Mouse (Mus musculus): ENCODE data around the gene Esrrg. TPM values are rescaled to one million over a fixed set of nuclear protein-coding genes. Genes with fewer than 3 reads are reported as not detected.
A peak's percentile ranks its signal among the peaks of the same experiment; 100 is the strongest.

Esrrg gene
- polyA plus RNA-seq, 1 experiment from 2014 or later: 51.4 TPM

DNA sequence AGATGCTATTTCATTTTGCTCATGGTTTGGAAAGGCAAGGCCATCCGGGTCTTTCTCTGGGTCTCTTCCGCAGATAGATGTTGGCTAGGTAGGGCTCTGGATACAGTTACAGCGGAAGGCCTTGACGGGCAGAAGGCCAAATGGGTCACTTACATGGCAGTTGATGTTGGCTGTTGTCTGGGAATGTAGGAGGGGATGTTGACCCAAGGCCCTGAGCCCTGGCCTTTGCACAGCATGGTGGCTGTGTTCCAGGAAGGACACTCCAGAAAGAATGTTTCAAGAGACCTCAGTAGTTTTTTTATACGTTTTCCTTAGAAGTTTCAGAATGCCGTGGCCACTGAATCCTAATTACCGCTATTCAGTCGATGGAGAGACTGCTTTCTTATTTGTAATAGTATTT, 22.9 kb downstream of the Esrrg start:
- no peak for ATAC-seq (ENCODE audit: low read depth)
- 82% methylated on average over 8 of the region's 8 CpGs for WGBS
- no peak overlapping the region for H3K4me2 ChIP-seq (ENCODE audit: low read depth, low read length)
- H3K4me1 ChIP-seq (ENCODE audit: control insufficient read depth, insufficient read depth, low read length): no peaks in the 10 kb centered on the region
- no peaks in the 10 kb centered on the region for H3K36me3 ChIP-seq (ENCODE audit: control insufficient read depth, insufficient read depth, low read length)
- no peak overlapping the region for H3K4me3 ChIP-seq (ENCODE audit: low read depth, low read length)
- no peaks in the 10 kb centered on the region for H3K27me3 ChIP-seq (ENCODE audit: control insufficient read depth, insufficient read depth, low read length)
- H3K9me3 ChIP-seq (ENCODE audit: control insufficient read depth, low read length): no peaks in the 10 kb centered on the region
- no peak overlapping the region for H3K27ac ChIP-seq (ENCODE audit: low read depth, low read length)
- no peak overlapping the region for H3K9ac ChIP-seq (replicated peaks; ENCODE audit: low read depth, low read length)

DNA sequence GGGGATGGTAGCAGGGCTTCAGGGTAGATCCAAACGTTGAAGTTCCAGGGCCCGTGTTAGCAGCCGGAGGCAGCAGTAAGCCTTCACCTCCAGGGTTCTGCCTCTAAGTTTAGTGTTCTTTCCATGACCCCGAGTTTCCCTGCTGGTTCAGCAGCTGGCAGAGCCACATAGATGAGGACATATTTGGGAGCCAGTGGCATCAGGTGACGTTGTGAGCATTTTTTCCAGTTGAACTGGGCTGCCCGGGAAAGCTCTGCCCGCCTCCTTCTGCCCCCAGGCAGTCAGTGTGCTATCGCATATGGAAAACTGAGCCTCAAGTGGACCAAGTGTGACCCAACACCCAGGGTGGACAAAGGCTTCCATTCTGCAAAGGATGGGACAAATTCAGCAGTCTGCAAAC, 36.7 kb downstream of the Esrrg start:
- H3K4me3 ChIP-seq (ENCODE audit: low read depth, low read length): no peak overlapping the region
- WGBS: 83% methylated on average over 8 of the region's 8 CpGs
- peaks cover 2% of the 10 kb centered on the region; the same call in 1 of the 2 replicates for H3K4me1 ChIP-seq (ENCODE audit: control insufficient read depth, insufficient read depth, low read length)
- no peak overlapping the region for H3K4me2 ChIP-seq (ENCODE audit: low read depth, low read length)
- H3K9ac ChIP-seq (replicated peaks; ENCODE audit: low read depth, low read length): no peak overlapping the region
- H3K27me3 ChIP-seq (ENCODE audit: control insufficient read depth, insufficient read depth, low read length): no peaks in the 10 kb centered on the region
- H3K9me3 ChIP-seq (ENCODE audit: control insufficient read depth, low read length): no peaks in the 10 kb centered on the region
- no peaks in the 10 kb centered on the region for H3K36me3 ChIP-seq (ENCODE audit: control insufficient read depth, insufficient read depth, low read length)
- no peak overlapping the region for H3K27ac ChIP-seq (ENCODE audit: low read depth, low read length)
- no peak for ATAC-seq (ENCODE audit: low read depth)

DNA sequence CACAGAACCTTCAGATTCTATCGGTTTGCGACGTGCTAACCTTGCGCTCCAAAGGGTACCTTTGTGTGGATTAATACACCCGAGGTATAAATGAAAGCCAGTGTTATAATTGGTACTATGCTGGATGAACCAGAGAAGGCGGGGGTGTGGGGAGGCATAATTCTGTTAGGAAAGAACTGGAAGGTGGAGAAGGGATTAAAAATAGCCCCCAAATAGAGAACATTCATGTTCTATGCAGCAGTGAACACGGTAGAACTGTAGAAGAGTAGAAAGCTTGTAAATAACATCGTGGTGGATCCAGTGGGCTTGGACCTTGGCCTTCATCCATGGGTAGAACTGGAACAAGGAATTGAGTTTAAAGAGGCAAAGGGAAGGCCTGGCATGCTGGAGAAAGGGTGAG, 40.0 kb downstream of the Esrrg start:
- ATAC-seq (ENCODE audit: low read depth): no peak
- H3K27ac ChIP-seq (ENCODE audit: low read depth, low read length): no peak overlapping the region
- H3K4me2 ChIP-seq (ENCODE audit: low read depth, low read length): no peak overlapping the region
- H3K9me3 ChIP-seq (ENCODE audit: control insufficient read depth, low read length): no peaks in the 10 kb centered on the region
- no peak overlapping the region for H3K9ac ChIP-seq (replicated peaks; ENCODE audit: low read depth, low read length)
- WGBS: 93% methylated on average over 8 of the region's 8 CpGs
- no peaks in the 10 kb centered on the region for H3K36me3 ChIP-seq (ENCODE audit: control insufficient read depth, insufficient read depth, low read length)
- no peak overlapping the region for H3K4me3 ChIP-seq (ENCODE audit: low read depth, low read length)
- peaks cover 10% of the 10 kb centered on the region; the same call in 1 of the 2 replicates for H3K4me1 ChIP-seq (ENCODE audit: control insufficient read depth, insufficient read depth, low read length)
- no peaks in the 10 kb centered on the region for H3K27me3 ChIP-seq (ENCODE audit: control insufficient read depth, insufficient read depth, low read length)

DNA sequence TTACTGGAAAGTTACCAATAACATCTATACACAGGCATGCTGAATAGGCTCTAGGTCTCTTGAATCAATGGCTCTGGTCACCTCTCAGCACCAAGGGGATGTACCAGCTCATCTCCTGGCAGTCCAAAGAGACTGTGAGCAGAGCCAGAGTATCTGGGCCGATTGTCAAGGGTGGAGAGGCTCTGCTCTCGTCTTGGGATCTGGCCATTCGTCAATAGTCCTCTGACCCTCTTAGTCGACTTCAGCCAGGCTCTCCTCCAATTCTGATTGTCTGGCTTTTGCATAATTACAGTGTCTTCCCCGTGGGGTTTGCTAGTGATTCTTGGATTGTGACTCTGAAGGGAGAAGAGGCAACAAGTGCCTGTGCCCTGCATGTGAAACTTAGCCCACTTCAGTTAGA, 41.3 kb downstream of the Esrrg start:
- no peak for ATAC-seq (ENCODE audit: low read depth)
- Histone ChIP-seq H3K4me1 (ENCODE audit: control insufficient read depth, insufficient read depth, low read length) (peaks cover 10% of the 10 kb centered on the region; the same call in 1 of the 2 replicates), H3K9ac (replicated peaks; ENCODE audit: low read depth, low read length) (no peak overlapping the region), H3K4me3 (ENCODE audit: low read depth, low read length) (no peak overlapping the region), H3K4me2 (ENCODE audit: low read depth, low read length) (0 out of 2 replicates have a peak overlapping the region, but pooled peaks have one; percentile 68), H3K9me3 (ENCODE audit: control insufficient read depth, low read length) (no peaks in the 10 kb centered on the region), H3K27me3 (ENCODE audit: control insufficient read depth, insufficient read depth, low read length) (no peaks in the 10 kb centered on the region), H3K36me3 (ENCODE audit: control insufficient read depth, insufficient read depth, low read length) (no peaks in the 10 kb centered on the region), H3K27ac (ENCODE audit: low read depth, low read length) (no peak overlapping the region)
- WGBS: 47% methylated on average over 5 of the region's 5 CpGs

DNA sequence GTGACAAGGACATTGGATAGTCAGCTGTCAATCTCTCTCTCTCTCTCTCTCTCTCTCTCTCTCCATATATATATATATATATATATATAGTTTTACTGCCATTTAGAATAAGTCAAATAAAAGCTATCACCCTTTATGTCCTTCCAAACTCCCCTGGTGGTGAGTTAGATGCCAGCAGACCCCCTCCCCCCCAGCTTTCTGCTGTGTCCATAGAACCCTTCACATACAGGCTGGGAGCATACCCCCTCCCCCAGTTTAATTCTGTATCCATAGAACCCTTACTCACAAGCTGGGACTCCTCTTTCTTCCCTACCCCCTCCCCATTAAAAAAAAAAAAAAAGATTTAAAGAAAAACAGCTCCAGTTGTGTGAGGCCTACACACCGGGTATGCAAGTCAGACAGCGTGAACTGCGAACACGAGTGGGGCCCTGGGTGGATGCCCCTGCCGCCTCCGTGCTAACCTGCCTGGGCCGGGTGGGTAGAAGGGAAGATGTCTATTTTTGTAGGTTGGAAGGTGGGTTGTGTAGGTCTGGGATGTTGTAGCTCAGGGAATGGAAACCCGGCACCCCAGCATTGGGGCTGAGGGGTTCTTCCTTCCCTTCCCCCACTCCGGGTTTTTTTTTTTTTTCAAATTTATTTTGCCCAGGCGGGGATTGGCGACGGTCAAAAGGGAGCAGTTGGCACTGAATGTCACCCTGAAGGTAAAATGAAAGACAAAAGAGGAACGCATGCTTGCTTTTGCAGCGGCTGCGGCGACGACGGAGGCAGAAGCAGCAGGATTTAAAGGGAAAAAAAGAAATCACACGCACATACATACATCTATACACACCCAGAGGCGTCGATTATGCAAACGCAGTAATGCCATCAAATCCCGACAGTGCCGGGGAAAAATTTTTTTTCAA, 42.4 kb downstream of the Esrrg start:
- H3K9ac ChIP-seq (replicated peaks; ENCODE audit: low read depth, low read length): peak overlapping the region; percentile 72
- H3K4me3 ChIP-seq (ENCODE audit: low read depth, low read length): peak overlapping the region; percentile 53
- WGBS: 6% methylated on average over 24 of the region's 24 CpGs
- peaks cover 10% of the 10 kb centered on the region; the same call in 1 of the 2 replicates for H3K4me1 ChIP-seq (ENCODE audit: control insufficient read depth, insufficient read depth, low read length)
- H3K27ac ChIP-seq (ENCODE audit: low read depth, low read length): peak overlapping the region; percentile 50; the same call in 1 of the 2 replicates
- peak; percentile 36 for ATAC-seq (ENCODE audit: low read depth)
- no peaks in the 10 kb centered on the region for H3K36me3 ChIP-seq (ENCODE audit: control insufficient read depth, insufficient read depth, low read length)
- no peaks in the 10 kb centered on the region for H3K27me3 ChIP-seq (ENCODE audit: control insufficient read depth, insufficient read depth, low read length)
- peak overlapping the region; percentile 68 for H3K4me2 ChIP-seq (ENCODE audit: low read depth, low read length)
- H3K9me3 ChIP-seq (ENCODE audit: control insufficient read depth, low read length): no peaks in the 10 kb centered on the region

DNA sequence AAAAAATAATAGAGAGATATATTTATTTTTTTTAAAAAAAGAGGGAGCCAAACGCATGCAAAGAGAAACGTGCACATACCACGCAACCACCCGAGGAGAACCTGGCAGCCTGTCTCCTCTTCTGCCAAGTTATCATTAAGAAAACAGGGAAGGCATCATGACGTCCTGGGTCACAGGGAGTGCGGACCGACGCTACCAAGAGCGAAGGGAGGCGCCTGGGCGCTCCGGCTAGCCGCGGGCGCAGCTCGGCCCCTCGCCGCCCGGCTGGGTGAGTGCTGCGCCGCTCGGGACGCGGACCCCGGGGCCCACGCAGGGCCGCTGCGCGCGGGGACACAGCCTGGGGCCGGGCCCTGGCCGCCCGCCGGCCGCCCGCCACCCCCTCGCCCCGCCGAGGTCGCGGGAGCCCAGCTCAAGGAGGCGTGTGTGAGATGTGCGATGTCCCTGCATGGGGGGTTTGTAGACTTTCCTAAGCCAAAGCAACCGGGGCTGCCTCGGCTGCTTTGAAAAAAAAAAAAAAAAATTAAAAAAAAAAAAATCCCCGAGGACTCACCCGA, 43.2 kb downstream of the Esrrg start:
- no peaks in the 10 kb centered on the region for H3K36me3 ChIP-seq (ENCODE audit: control insufficient read depth, insufficient read depth, low read length)
- H3K27me3 ChIP-seq (ENCODE audit: control insufficient read depth, insufficient read depth, low read length): no peaks in the 10 kb centered on the region
- peaks cover 10% of the 10 kb centered on the region; the same call in 1 of the 2 replicates for H3K4me1 ChIP-seq (ENCODE audit: control insufficient read depth, insufficient read depth, low read length)
- peak overlapping the region; percentile 72 for H3K9ac ChIP-seq (replicated peaks; ENCODE audit: low read depth, low read length)
- peak overlapping the region; percentile 68 for H3K4me2 ChIP-seq (ENCODE audit: low read depth, low read length)
- peak overlapping the region; percentile 50 for H3K27ac ChIP-seq (ENCODE audit: low read depth, low read length)
- peak overlapping the region; percentile 53 for H3K4me3 ChIP-seq (ENCODE audit: low read depth, low read length)
- peak; percentile 85 for ATAC-seq (ENCODE audit: low read depth)
- WGBS: under 1% methylated on average over 46 of the region's 47 CpGs
- no peaks in the 10 kb centered on the region for H3K9me3 ChIP-seq (ENCODE audit: control insufficient read depth, low read length)

DNA sequence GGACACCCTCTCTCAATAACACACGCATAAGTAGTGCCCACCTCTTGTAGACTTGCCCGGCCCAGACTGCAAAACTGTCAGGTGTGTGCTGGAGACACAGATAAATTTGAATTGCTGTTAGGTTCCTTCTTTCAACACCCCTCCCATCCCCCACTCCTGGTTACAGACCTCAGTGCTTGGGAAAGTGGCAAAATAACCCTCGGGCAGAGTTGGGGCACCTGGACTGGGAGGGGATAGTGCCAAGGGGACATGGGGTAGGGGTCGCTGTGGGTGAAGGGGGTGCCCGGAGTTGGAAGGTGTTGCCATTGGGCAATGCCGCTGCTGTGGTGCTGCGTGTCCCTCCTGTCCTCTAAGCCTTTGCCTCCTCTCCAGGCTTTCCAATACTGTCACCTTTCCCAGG, 43.9 kb downstream of the Esrrg start:
- peak overlapping the region; percentile 48; the same call in 1 of the 2 replicates for H3K27ac ChIP-seq (ENCODE audit: low read depth, low read length)
- H3K9me3 ChIP-seq (ENCODE audit: control insufficient read depth, low read length): no peaks in the 10 kb centered on the region
- ATAC-seq (ENCODE audit: low read depth): peak; percentile 16; the same call in 1 of the 2 replicates
- H3K27me3 ChIP-seq (ENCODE audit: control insufficient read depth, insufficient read depth, low read length): no peaks in the 10 kb centered on the region
- peaks cover 10% of the 10 kb centered on the region; the same call in 1 of the 2 replicates for H3K4me1 ChIP-seq (ENCODE audit: control insufficient read depth, insufficient read depth, low read length)
- peak overlapping the region; percentile 53 for H3K4me3 ChIP-seq (ENCODE audit: low read depth, low read length)
- 12% methylated on average over 7 of the region's 7 CpGs for WGBS
- no peaks in the 10 kb centered on the region for H3K36me3 ChIP-seq (ENCODE audit: control insufficient read depth, insufficient read depth, low read length)
- 0 out of 2 replicates have a peak overlapping the region, but pooled peaks have one; percentile 11 for H3K9ac ChIP-seq (replicated peaks; ENCODE audit: low read depth, low read length)
- H3K4me2 ChIP-seq (ENCODE audit: low read depth, low read length): peak overlapping the region; percentile 68

DNA sequence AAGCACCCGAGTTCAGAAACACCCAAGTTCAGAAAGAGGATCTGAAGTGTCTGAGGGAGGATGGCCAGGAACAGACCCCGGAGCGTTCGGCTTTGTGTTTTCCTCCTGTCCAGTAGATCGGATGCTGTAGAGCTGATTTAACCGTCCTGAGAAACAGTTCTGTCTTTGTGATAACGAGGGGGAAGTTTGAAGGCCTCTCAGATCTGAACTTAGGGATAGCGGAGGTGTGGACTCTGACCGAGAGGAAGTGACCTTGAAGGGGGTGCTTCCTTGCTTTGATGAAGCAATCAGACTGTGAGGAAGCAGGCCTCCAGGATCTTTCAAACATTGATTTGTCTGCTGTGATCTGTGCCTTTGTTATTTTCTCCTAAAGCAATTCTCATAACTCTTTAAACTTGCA, 44.8 kb downstream of the Esrrg start:
- Histone ChIP-seq H3K36me3 (ENCODE audit: control insufficient read depth, insufficient read depth, low read length) (no peaks in the 10 kb centered on the region), H3K4me1 (ENCODE audit: control insufficient read depth, insufficient read depth, low read length) (peaks cover 10% of the 10 kb centered on the region; the same call in 1 of the 2 replicates), H3K4me2 (ENCODE audit: low read depth, low read length) (no peak overlapping the region), H3K27ac (ENCODE audit: low read depth, low read length) (no peak overlapping the region), H3K9me3 (ENCODE audit: control insufficient read depth, low read length) (no peaks in the 10 kb centered on the region), H3K27me3 (ENCODE audit: control insufficient read depth, insufficient read depth, low read length) (no peaks in the 10 kb centered on the region), H3K4me3 (ENCODE audit: low read depth, low read length) (no peak overlapping the region), H3K9ac (replicated peaks; ENCODE audit: low read depth, low read length) (no peak overlapping the region)
- WGBS: 52% methylated on average over 9 of the region's 9 CpGs
- ATAC-seq (ENCODE audit: low read depth): no peak

DNA sequence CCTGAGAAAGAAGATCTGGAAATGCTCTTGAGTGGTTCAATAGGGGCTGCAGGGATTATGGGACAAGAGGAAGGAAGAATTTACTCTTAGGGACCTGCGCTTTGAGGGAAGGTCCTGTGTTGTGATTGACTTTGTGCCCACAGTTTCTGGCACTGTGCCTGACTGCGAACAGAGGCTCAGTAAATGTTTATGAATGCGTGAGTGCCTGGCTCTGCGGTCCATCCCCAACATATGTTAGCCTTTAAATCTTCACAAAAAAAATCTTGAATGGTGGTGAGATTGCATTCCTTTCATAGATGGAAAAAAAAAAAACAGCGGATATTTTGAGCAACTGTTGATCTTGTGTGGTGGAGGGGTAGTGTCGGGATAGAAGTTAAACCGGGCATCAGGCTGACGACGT, 52.4 kb downstream of the Esrrg start:
- no peaks in the 10 kb centered on the region for H3K9me3 ChIP-seq (ENCODE audit: control insufficient read depth, low read length)
- 56% methylated on average over 9 of the region's 9 CpGs for WGBS
- H3K27ac ChIP-seq (ENCODE audit: low read depth, low read length): no peak overlapping the region
- no peaks in the 10 kb centered on the region for H3K27me3 ChIP-seq (ENCODE audit: control insufficient read depth, insufficient read depth, low read length)
- H3K4me2 ChIP-seq (ENCODE audit: low read depth, low read length): no peak overlapping the region
- no peaks in the 10 kb centered on the region for H3K36me3 ChIP-seq (ENCODE audit: control insufficient read depth, insufficient read depth, low read length)
- no peak overlapping the region for H3K4me3 ChIP-seq (ENCODE audit: low read depth, low read length)
- ATAC-seq (ENCODE audit: low read depth): no peak
- H3K4me1 ChIP-seq (ENCODE audit: control insufficient read depth, insufficient read depth, low read length): 0 out of 2 replicates have a peak, but pooled peaks cover 10% of the 10 kb centered on the region
- no peak overlapping the region for H3K9ac ChIP-seq (replicated peaks; ENCODE audit: low read depth, low read length)
